Mouse (Mus musculus) central nervous system, embryonic 11.5 days (tissue): Measurements from ENCODE around the gene Gm5799. TPM values are rescaled to one million over a fixed set of nuclear protein-coding genes. Genes with fewer than 3 reads are reported as not detected.

Source experiments
- polyA plus RNA-seq: library from polyadenylated mRNA; depleted of rRNA; stranded (reverse); fragments of >200 nt; gene quantifications from 2 replicates; pipeline ENCODE4 v1.2.3, GENCODE M21; 2012; rRNA removed

Gene Gm5799
- not detected in 2 replicates for polyA plus RNA-seq

GRCm38 (mm10) chr14:43543276-43543675 is at the start of gene Gm5799:
Gene Gm5799 (plus strand): TSS chr14:43543576.

GRCm38 (mm10) chr14:43579046-43579445 is 35.7 kb downstream of the Gm5799 start, which contains the start of gene Gm17654:
Gene Gm17654 (minus strand): TSS chr14:43579146.

Other genes starting within 250 kb of the Gm5799 start
- gene Gm8127, start 249.7 kb upstream of the Gm5799 start, polyA plus RNA-seq = not detected in 2 replicates
- not detected in 2 replicates for gene 1700001F09Rik, start 195.8 kb upstream of the Gm5799 start, polyA plus RNA-seq
- gene Gm8138, start 127.2 kb upstream of the Gm5799 start, polyA plus RNA-seq = not detected in 2 replicates
- not detected in 2 replicates for gene Gm17654, start 35.6 kb downstream of the Gm5799 start, polyA plus RNA-seq
- gene Gm10375, start 64.4 kb downstream of the Gm5799 start, polyA plus RNA-seq = not detected in 2 replicates
- not detected in 2 replicates for gene Gm8165, start 133.6 kb downstream of the Gm5799 start, polyA plus RNA-seq
- 1.6 TPM in 1 of 2 replicates, not detected in the other for gene Gm7324, start 154.3 kb downstream of the Gm5799 start, polyA plus RNA-seq
- gene Gm16506, start 183.9 kb downstream of the Gm5799 start, polyA plus RNA-seq = not detected in 2 replicates
- 0.04 TPM in 1 of 2 replicates, not detected in the other for gene Gm6526, start 204.3 kb downstream of the Gm5799 start, polyA plus RNA-seq
- not detected in 2 replicates for gene Gm8180, start 241.2 kb downstream of the Gm5799 start, polyA plus RNA-seq